Mouse (Mus musculus) neural tube, embryonic 11.5 days (tissue): ENCODE data around the gene Mtif3. TPM values are rescaled to one million over a fixed set of nuclear protein-coding genes. Genes with fewer than 3 reads are reported as not detected.

Source experiments
- polyA plus RNA-seq: library from polyadenylated mRNA; unstranded; fragments of >200 nt; fragmentation: Nextera tagmentation; extraction: Ambion mirVana; gene quantifications from 2 replicates; pipeline ENCODE4 v1.2.1, GENCODE M21; 2014

The Mtif3 gene
- polyA plus RNA-seq, 1 experiment from 2014 or later: 27.7 TPM

Other genes with a start within 250 kb of the Mtif3 start
- 12.9 and 13.8 TPM in 2 replicates for gene Usp12, start 168.8 kb downstream of the Mtif3 start, polyA plus RNA-seq
- gene Rpl21, start 130.9 kb downstream of the Mtif3 start, polyA plus RNA-seq: 487 and 523 TPM in 2 replicates
- gene Rasl11a, start 118.7 kb downstream of the Mtif3 start, polyA plus RNA-seq: 23.0 and 25.0 TPM in 2 replicates
- 94.7 and 101 TPM in 2 replicates for gene Gtf3a, start 15.1 kb downstream of the Mtif3 start, polyA plus RNA-seq
- gene Lnx2, start 112.8 kb upstream of the Mtif3 start, polyA plus RNA-seq: 9.8 and 10.5 TPM in 2 replicates
- gene Polr1d, start 113.2 kb upstream of the Mtif3 start, polyA plus RNA-seq: 106 and 113 TPM in 2 replicates
- gene Gsx1, start 224.9 kb upstream of the Mtif3 start, polyA plus RNA-seq: 11.3 and 12.8 TPM in 2 replicates